Comparison of ENCODE assay signal across 8 mouse cellular contexts in the genomic region with DNA sequence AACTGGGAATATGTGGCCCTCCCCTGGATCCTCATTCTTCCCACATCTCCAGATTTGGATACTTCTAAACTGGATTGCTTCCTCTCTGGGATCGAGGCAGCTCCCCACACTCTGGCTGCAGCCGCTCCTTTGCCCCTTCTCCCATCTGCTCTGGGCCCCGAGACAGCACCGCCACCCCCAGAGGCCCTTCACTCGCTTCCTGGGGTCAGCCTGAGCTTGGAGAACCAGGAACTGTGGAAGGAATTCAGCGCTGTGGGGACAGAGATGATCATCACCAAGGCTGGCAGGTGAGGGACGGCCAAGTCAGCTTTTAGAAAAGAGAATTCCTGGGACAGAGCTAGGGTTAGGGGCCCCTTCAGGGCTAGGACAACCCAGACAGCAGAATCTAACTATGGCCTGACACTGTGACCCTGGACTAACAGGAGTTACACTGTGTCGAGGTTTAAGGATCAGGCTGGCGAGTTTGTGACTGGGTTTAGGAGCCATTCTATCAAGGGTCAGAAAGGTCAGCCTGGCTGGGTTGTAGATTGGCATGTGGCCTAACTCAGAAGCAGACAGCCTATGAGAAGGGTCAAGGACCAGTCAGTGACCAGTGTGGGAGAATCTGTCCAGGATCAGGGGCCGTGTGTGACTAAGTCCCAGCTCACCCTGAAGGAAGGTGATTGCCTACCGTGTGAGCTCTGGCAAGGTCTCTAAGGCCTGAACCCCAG. TPM values are rescaled to one million over a fixed set of nuclear protein-coding genes. Genes with fewer than 3 reads are reported as not detected.
DNase-seq lines count a peak whose midpoint lies in the region; ATAC-seq lines count a peak whose summit lies in the region.

No protein-coding gene starts in this region.

- WGBS in heart, embryonic 11.5 days (ENCODE audit: insufficient replicate concordance), result 28% methylated on average over 11 of the region's 11 CpGs
- 35% methylated on average over 11 of the region's 11 CpGs for WGBS in embryonic facial prominence, embryonic 13.5 days
- WGBS in hindbrain, embryonic 16.5 days, result 40% methylated on average over 11 of the region's 11 CpGs
- whole genome bisulfite sequencing in midbrain, embryonic 14.5 days, result 44% methylated on average over 11 of the region's 11 CpGs

- no peaks in the 10 kb centered on the region for H3K27me3 ChIP-seq in heart, embryonic 11.5 days (ENCODE audit: control insufficient read depth, insufficient read depth, low read length)
- no peaks in the 10 kb centered on the region for H3K27me3 ChIP-seq in embryonic facial prominence, embryonic 13.5 days
- no peaks in the 10 kb centered on the region for H3K27me3 ChIP-seq in hindbrain, embryonic 16.5 days (replicated peaks; ENCODE audit: control insufficient read depth, insufficient read depth, low read length)
- H3K27me3 ChIP-seq in midbrain, embryonic 14.5 days (ENCODE audit: control insufficient read depth, insufficient read depth, low read length), result no peaks in the 10 kb centered on the region

- H3K4me2 ChIP-seq in heart, embryonic 11.5 days, result peak overlapping the region; percentile 89
- peak overlapping the region; percentile 87 for H3K4me2 ChIP-seq in embryonic facial prominence, embryonic 13.5 days
- H3K4me2 ChIP-seq in hindbrain, embryonic 16.5 days (ENCODE audit: low read length), result peak overlapping the region; percentile 84
- H3K4me2 ChIP-seq in midbrain, embryonic 14.5 days (ENCODE audit: low read length), result peak overlapping the region; percentile 83

- 0 out of 2 replicates have a peak overlapping the region, but pooled peaks have one; percentile 47 for H3K4me3 ChIP-seq in heart, embryonic 11.5 days (ENCODE audit: low read depth, low read length)
- peak overlapping the region; percentile 47 for H3K4me3 ChIP-seq in embryonic facial prominence, embryonic 13.5 days
- H3K4me3 ChIP-seq in hindbrain, embryonic 16.5 days (ENCODE audit: low read length), result no peak overlapping the region
- no peak overlapping the region for H3K4me3 ChIP-seq in midbrain, embryonic 14.5 days (replicated peaks; ENCODE audit: low read depth, low read length)

- intact Hi-C loops in heart, postnatal 25 days (cut with DNase I), result no loop called here

- ATAC-seq in heart, embryonic 11.5 days (replicated peaks; ENCODE audit: insufficient number of reproducible peaks, low FRiP score, low TSS enrichment), result no peak
- ATAC-seq in embryonic facial prominence, embryonic 13.5 days (ENCODE audit: insufficient number of reproducible peaks, insufficient read depth, low FRiP score, low TSS enrichment, low read depth), result no peak
- no peak for ATAC-seq in hindbrain, embryonic 16.5 days
- ATAC-seq in midbrain, embryonic 14.5 days (ENCODE audit: low FRiP score, low TSS enrichment), result no peak

- H3K36me3 ChIP-seq in heart, embryonic 11.5 days (ENCODE audit: control insufficient read depth, insufficient read depth, low read length), result peaks cover 18% of the 10 kb centered on the region
- peaks cover 33% of the 10 kb centered on the region for H3K36me3 ChIP-seq in embryonic facial prominence, embryonic 13.5 days
- peaks cover 14% of the 10 kb centered on the region for H3K36me3 ChIP-seq in hindbrain, embryonic 16.5 days (ENCODE audit: control insufficient read depth, insufficient read depth, low read length)
- peaks cover 38% of the 10 kb centered on the region for H3K36me3 ChIP-seq in midbrain, embryonic 14.5 days (ENCODE audit: control insufficient read depth, insufficient read depth, low read length)

- peaks cover 29% of the 10 kb centered on the region for H3K4me1 ChIP-seq in heart, embryonic 11.5 days (ENCODE audit: control insufficient read depth, insufficient read depth, low read length)
- peaks cover 35% of the 10 kb centered on the region for H3K4me1 ChIP-seq in embryonic facial prominence, embryonic 13.5 days
- H3K4me1 ChIP-seq in hindbrain, embryonic 16.5 days (ENCODE audit: control insufficient read depth, insufficient read depth, low read depth, low read length), result peaks cover 28% of the 10 kb centered on the region
- H3K4me1 ChIP-seq in midbrain, embryonic 14.5 days (ENCODE audit: control insufficient read depth, insufficient read depth, low read length), result peaks cover 27% of the 10 kb centered on the region

- H3K27ac ChIP-seq in heart, embryonic 11.5 days (ENCODE audit: low read depth, low read length), result no peak overlapping the region
- H3K27ac ChIP-seq in embryonic facial prominence, embryonic 13.5 days, result no peak overlapping the region
- H3K27ac ChIP-seq in hindbrain, embryonic 16.5 days (ENCODE audit: low read depth, low read length), result no peak overlapping the region
- no peak overlapping the region for H3K27ac ChIP-seq in midbrain, embryonic 14.5 days (replicated peaks; ENCODE audit: low read depth, low read length)

- no peak for DNase-seq in heart, postnatal 25 days (ENCODE audit: low spot score)
- DNase-seq in midbrain, embryonic 14.5 days, result no peak
- no peak for DNase-seq in urinary bladder, adult 18-20 months (ENCODE audit: low spot score in 2 of 2)
- no peak for DNase-seq in B cell, adult 2 months
- no peak for DNase-seq in gastrocnemius, postnatal 10 days

- H3K9ac ChIP-seq in heart, embryonic 11.5 days (ENCODE audit: low read depth, low read length), result no peak overlapping the region
- H3K9ac ChIP-seq in embryonic facial prominence, embryonic 13.5 days, result peak overlapping the region; percentile 73
- H3K9ac ChIP-seq in hindbrain, embryonic 16.5 days (ENCODE audit: low read depth, low read length), result peak overlapping the region; percentile 68; the same call in 1 of the 2 replicates
- peak overlapping the region; percentile 24 for H3K9ac ChIP-seq in midbrain, embryonic 14.5 days (replicated peaks; ENCODE audit: low read length)

- H3K9me3 ChIP-seq in heart, embryonic 11.5 days (replicated peaks; ENCODE audit: control insufficient read depth, low read length), result no peaks in the 10 kb centered on the region
- H3K9me3 ChIP-seq in embryonic facial prominence, embryonic 13.5 days, result no peaks in the 10 kb centered on the region
- H3K9me3 ChIP-seq in hindbrain, embryonic 16.5 days (ENCODE audit: control insufficient read depth, low read length), result no peaks in the 10 kb centered on the region
- no peaks in the 10 kb centered on the region for H3K9me3 ChIP-seq in midbrain, embryonic 14.5 days (ENCODE audit: control insufficient read depth, low read length)

RNA-seq across cellular contexts. Expression of gene Tbx6, which starts 0.5 kb away (rescaled TPM):
- polyA plus RNA-seq in heart, embryonic 11.5 days (2014; fragmentation: Nextera tagmentation; extraction: Ambion mirVana), result 0.31 and 0.45 TPM in 2 replicates
- total RNA-seq in heart, postnatal 25 days (2021), result under 1 TPM; 0.34 to 0.70 TPM
- polyA plus RNA-seq in embryonic facial prominence, embryonic 13.5 days (2015; fragmentation: Nextera tagmentation; extraction: Ambion mirVana), result 0.27 and 0.59 TPM in 2 replicates
- polyA plus RNA-seq in hindbrain, embryonic 16.5 days (2015; fragmentation: Nextera tagmentation; extraction: Ambion mirVana), result 0.29 and 0.55 TPM in 2 replicates
- polyA plus RNA-seq in midbrain, embryonic 14.5 days (2014; fragmentation: Nextera tagmentation; extraction: Ambion mirVana), result 0.22 and 0.24 TPM in 2 replicates
- total RNA-seq in gastrocnemius, postnatal 10 days (2021), result under 1 TPM; 0.38 to 0.75 TPM

RNA-seq across cellular contexts. Expression of gene Ypel3, which starts 5.1 kb away (rescaled TPM):
- 79.6 and 84.9 TPM in 2 replicates for polyA plus RNA-seq in heart, embryonic 11.5 days (2014; fragmentation: Nextera tagmentation; extraction: Ambion mirVana)
- total RNA-seq in heart, postnatal 25 days (2021), result 10 to 100 TPM; 63.7 to 74.0 TPM
- 104 and 112 TPM in 2 replicates for polyA plus RNA-seq in embryonic facial prominence, embryonic 13.5 days (2015; fragmentation: Nextera tagmentation; extraction: Ambion mirVana)
- 187 and 200 TPM in 2 replicates for polyA plus RNA-seq in hindbrain, embryonic 16.5 days (2015; fragmentation: Nextera tagmentation; extraction: Ambion mirVana)
- polyA plus RNA-seq in midbrain, embryonic 14.5 days (2014; fragmentation: Nextera tagmentation; extraction: Ambion mirVana), result 218 and 255 TPM in 2 replicates
- total RNA-seq in gastrocnemius, postnatal 10 days (2021), result 10 to 100 TPM; 56.3 to 62.9 TPM

RNA-seq across cellular contexts. Expression of gene Ppp4c, which starts 10.5 kb away (rescaled TPM):
- 204 and 213 TPM in 2 replicates for polyA plus RNA-seq in heart, embryonic 11.5 days (2014; fragmentation: Nextera tagmentation; extraction: Ambion mirVana)
- 10 to 100 TPM; 32.7 to 33.1 TPM for total RNA-seq in heart, postnatal 25 days (2021)
- 300 and 311 TPM in 2 replicates for polyA plus RNA-seq in embryonic facial prominence, embryonic 13.5 days (2015; fragmentation: Nextera tagmentation; extraction: Ambion mirVana)
- polyA plus RNA-seq in hindbrain, embryonic 16.5 days (2015; fragmentation: Nextera tagmentation; extraction: Ambion mirVana), result 157 and 165 TPM in 2 replicates
- 210 and 212 TPM in 2 replicates for polyA plus RNA-seq in midbrain, embryonic 14.5 days (2014; fragmentation: Nextera tagmentation; extraction: Ambion mirVana)
- total RNA-seq in gastrocnemius, postnatal 10 days (2021), result 10 to 100 TPM; 44.2 to 48.8 TPM

RNA-seq across cellular contexts. Expression of gene Fam57b, which starts 15.7 kb away (rescaled TPM):
- polyA plus RNA-seq in heart, embryonic 11.5 days (2014; fragmentation: Nextera tagmentation; extraction: Ambion mirVana), result 0.40 and 0.41 TPM in 2 replicates
- 10 to 100 TPM in 1 of 2 experiments, 1 to 10 TPM in 1; 8.9 to 10.4 TPM for total RNA-seq in heart, postnatal 25 days (2021)
- 0.45 and 0.70 TPM in 2 replicates for polyA plus RNA-seq in embryonic facial prominence, embryonic 13.5 days (2015; fragmentation: Nextera tagmentation; extraction: Ambion mirVana)
- polyA plus RNA-seq in hindbrain, embryonic 16.5 days (2015; fragmentation: Nextera tagmentation; extraction: Ambion mirVana), result 52.8 and 59.4 TPM in 2 replicates
- polyA plus RNA-seq in midbrain, embryonic 14.5 days (2014; fragmentation: Nextera tagmentation; extraction: Ambion mirVana), result 51.6 and 72.4 TPM in 2 replicates
- 10 to 100 TPM; 10.3 to 10.5 TPM for total RNA-seq in gastrocnemius, postnatal 10 days (2021)

RNA-seq across cellular contexts. Expression of gene Gdpd3, which starts 15.7 kb away (rescaled TPM):
- 0.92 and 1.4 TPM in 2 replicates for polyA plus RNA-seq in heart, embryonic 11.5 days (2014; fragmentation: Nextera tagmentation; extraction: Ambion mirVana)
- 1 to 10 TPM; 1.6 to 2.1 TPM for total RNA-seq in heart, postnatal 25 days (2021)
- 1.6 and 3.1 TPM in 2 replicates for polyA plus RNA-seq in embryonic facial prominence, embryonic 13.5 days (2015; fragmentation: Nextera tagmentation; extraction: Ambion mirVana)
- polyA plus RNA-seq in hindbrain, embryonic 16.5 days (2015; fragmentation: Nextera tagmentation; extraction: Ambion mirVana), result 1.4 and 1.5 TPM in 2 replicates
- 2.0 and 3.4 TPM in 2 replicates for polyA plus RNA-seq in midbrain, embryonic 14.5 days (2014; fragmentation: Nextera tagmentation; extraction: Ambion mirVana)
- total RNA-seq in gastrocnemius, postnatal 10 days (2021), result 1 to 10 TPM; 1.0 to 4.0 TPM

Comparison
In these comparisons a context has a peak if more than half of its experiments do, and no peak if none do; other contexts are left out.
1. H3K4me3 ChIP-seq: peak in heart, embryonic 11.5 days (single experiment) and embryonic facial prominence, embryonic 13.5 days (single experiment); none in hindbrain, embryonic 16.5 days (single experiment) and midbrain, embryonic 14.5 days (single experiment).
2. Peak in every context shown above with its lines, with median percentiles within 50 percentile points of each other: H3K4me2 ChIP-seq.